Mouse (Mus musculus) embryo, embryonic 11 days (tissue): ENCODE measurements around the gene Scarf2.

Experiments
- DNase-seq: peaks from one replicate; pipeline ENCODE4 v3.0.0-alpha.2; 2015

The Scarf2 gene

DNA sequence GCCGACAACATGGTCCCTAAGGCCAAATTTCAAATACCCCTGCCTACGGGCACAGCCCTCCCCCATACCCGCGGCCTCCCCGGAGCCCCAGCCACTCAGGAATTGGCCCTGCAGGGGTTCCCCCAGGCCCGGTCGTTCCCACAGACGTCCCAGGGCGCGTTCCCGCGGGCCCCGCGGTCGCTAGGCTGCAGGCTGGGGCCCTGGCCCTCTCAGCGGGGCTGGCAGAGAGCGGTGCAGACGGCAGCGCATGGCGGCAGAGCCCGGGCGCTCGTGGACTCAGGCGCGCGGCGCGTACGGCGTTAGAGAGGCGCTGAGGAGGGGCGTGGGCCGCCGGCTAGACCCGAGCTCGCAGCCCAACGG, 36.2 kb downstream of the Scarf2 start:
- peak; percentile 65 for DNase-seq

DNA sequence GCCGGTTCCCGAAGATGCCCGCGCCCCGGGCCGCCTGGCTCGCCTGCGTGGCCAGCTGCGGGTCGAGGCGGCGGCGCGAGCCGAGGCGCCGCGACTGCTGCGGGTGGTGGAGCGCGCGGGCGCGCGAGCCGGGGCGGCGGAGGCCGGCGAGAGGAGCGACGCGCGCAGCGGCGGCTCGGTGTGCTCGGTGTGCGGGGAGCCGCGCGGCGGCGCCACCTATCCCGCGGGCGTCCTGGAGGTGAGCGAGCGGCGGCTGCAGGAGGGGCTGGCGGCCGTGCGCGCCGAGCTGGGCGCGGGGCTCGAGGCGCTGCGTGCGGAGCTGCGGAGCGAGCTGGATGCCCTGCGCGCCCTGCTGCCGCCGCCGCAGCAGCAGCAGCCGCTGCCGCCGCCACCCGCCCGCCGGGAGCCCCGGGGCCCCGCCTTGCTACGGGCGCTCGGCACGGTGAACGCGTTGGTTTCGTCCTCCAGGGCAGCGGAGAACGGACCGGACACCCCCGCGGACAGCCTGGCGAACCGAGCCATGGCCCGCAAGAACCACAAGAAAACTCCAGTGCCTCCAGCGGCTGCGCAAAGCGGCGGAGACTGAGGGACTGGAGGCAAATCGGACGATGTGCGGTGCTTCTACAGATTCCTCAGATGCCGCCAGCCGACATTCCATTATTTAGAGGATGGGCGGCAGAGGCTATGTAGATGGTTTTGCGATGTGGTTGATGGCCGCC, 36.8 kb downstream of the Scarf2 start:
- DNase-seq = peak; percentile 69

DNA sequence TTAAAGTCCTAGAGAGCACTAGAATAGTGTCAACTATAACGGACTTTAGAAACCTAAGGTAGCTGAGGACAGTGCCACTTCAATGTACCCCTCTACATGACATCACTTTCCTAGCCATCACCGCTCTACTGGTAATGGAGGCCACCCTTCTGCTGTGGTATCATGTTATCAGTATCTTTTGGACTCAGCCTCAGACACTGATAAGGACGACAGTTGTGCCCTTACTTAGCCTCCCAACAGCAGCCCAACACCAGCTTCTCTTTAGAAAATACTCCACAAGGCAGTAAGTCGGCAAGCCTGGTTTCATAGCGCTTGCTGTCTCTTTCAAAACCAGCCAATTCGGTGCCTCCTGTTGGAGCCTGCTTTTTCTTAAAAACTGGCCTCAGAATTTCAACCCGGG, 37.5 kb downstream of the Scarf2 start:
- DNase-seq = no peak

DNA sequence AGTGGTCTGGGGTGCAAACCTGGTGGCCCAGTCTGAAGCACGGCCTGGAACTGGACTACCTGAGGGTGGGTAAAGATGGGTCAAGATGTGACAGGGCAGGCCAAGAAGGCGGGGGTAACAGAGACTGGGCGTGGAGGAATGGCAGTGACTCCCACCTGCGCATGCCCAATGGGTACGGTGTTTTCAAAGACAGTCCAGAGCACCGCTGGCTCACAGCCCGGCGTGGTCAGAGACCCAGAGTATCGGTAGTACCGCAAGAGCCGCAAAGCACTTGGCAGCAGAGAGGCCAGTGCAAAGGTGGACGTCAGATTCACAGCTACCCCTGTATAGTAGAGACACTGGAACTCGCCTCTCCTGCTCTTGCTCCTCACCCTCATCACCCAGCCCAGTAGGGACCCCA, 38.4 kb downstream of the Scarf2 start:
- DNase-seq = no peak

DNA sequence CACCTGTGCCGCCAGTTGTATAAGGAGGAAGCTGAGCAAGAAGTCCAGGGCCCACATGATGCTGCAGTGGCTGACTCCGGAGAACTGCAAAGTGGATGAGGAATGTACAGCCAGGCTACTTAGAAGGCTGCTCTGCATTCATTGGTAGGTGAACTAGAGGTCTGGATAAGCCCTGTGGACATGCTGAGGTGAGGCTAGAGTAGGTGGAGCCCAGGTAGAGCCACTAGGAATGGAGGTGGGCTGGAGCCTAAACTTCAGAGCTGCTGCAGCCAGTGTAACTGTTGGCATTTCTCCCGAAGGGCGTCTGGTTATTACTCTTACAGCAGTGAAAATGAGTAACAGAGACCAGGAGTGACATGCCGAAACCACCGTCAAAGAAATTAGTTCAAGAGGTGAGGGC, 41.0 kb downstream of the Scarf2 start, which contains the start of gene Car15:
TSS of gene Car15 (minus strand) at position 314 of the 400 bp plus-strand sequence.
- no peak for DNase-seq

DNA sequence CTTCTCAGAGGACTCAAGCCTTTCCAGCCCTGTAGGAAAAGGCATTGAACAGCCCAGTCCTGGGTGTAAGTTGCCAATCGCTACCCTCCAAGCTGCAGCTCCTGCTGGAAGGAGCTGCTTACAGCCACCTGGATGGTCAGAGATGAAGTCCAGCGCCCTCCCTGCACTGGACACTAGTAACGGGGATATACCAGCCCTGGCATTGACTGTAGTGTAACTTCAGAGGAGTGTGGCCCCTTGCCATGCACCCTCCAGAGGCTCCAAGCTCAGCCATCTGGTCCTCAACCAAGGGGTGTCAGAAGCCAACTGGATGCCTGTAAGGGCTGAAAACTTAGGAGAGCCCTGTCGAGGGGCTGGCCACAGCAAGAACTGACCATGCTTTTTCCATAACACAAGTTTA, 42.9 kb downstream of the Scarf2 start:
- no peak for DNase-seq

DNA sequence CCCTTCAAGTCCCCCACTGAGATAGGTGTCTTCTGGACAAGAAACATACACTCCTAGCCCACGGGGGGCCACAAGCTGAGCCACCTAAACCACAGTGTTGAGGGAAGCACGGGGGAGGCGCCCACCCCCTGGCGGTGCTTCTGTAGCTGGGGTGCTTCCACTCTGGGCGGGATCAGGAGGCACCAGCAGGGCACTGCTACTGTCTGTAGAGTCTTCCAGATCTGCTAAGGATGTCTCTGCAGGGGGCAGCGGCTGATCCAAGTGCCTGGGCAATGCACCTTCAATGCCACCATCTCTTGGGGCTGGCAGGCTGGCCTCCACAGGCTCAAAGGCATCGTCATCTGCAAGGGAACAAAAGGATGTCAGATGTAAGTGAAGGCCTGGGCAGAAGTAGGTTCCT, 45.4 kb downstream of the Scarf2 start:
- DNase-seq = no peak

DNA sequence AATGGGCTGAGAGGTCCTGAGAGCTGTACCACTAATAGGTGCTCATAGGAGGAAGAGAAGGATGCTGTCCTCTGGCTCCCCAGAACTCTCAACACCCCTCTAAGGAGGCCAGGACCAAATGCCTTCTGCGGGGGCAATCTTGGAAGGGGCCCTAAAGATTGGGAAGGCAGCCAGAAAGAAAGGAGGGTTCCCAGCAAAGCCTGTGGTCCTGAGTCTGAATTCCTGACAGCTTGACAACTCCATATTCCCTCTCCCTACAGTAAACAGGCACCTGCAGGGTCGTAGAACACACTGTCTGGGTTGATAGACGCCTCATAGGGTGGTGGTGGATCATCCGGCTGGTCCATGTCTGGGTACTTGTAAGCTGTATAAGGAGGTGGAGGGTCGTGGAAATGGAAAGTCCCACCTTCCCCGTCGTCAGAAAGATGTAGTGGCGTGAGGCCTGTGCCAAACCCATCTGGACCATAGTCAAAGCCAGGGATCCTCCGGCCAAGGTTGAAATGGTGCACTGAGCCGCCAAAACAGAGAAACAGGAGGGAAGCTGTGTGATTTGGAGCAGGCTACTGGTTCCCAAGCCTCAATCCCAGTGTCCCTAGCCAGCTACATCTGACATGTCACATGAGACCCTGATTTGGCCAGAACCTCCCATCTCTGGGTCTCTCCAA, 46.8 kb downstream of the Scarf2 start:
- no peak for DNase-seq

DNA sequence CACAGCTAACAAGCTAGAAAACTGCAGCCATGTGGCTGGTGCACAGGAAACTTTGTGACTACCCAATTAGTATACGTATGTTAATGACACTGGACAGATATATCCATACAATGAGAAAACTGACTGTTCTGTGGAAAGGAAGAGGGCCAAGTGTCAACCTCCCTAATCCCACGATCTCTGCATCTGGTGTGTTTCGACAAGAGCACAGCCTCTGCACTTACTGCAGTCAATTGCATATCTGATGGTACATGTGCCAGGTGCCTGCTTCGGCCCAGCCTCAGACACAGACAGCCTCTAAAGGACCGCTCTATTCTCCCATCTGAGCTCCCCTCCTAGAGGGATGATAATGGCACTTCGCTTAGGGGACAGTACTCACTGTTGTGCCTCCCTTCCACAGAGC, 51.3 kb downstream of the Scarf2 start:
- DNase-seq = no peak

DNA sequence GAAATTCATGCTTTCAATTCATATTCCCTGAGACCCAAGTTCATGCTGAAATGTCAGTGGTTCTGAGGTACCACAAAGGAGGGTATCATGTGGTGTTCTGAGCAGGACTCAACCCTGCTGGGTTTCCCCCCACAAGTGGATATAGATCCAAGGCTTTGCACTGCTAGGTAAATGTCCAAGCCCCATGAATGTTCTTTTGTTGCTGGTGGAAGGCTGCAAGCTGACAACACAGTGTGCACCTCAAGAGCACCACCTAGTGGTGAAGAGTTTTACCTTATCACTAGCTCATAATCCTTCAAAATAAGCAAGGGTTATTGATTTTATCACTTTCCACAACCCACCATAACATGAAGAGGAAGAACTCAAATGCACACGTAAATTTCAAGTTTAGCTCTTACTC, 51.8 kb downstream of the Scarf2 start:
- peak; percentile 84 for DNase-seq

DNA sequence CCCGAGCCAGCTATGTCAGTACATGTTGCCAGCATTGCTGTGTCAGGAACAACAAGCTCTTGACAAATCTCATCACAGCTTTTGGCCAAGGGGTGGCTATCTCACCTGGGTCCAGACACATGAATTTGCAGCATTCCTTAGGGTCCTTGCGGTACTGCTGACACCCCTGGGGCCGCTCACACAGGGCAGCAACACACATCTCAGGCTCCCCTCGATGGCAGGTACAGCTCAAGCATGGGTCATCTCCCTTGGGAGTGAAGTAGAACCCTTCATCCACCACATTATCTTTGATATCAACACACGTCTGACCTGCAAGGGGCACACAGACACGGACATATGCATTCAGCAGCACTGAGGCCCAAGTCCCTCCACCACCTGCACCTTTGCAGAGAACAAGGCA, 52.4 kb downstream of the Scarf2 start:
- no peak for DNase-seq

DNA sequence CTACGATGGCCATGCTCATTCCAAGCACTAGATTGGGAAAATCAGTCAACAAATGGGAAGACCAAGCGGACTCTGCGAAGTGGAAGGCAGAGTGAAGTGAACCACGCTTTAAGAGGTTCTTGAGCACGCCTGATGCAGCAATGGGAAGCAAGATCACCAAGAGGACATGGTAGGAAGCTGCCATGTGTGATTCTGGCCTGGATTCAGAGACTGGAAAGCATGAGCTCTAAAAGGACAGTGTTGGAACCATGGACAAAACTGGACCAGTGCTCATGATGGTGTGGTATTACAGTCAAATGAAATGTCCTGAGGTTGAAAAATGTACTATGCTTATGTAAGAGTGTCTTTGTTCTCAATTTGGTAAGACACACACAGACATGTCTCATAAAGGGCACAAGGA, 54.2 kb downstream of the Scarf2 start:
- no peak for DNase-seq

DNA sequence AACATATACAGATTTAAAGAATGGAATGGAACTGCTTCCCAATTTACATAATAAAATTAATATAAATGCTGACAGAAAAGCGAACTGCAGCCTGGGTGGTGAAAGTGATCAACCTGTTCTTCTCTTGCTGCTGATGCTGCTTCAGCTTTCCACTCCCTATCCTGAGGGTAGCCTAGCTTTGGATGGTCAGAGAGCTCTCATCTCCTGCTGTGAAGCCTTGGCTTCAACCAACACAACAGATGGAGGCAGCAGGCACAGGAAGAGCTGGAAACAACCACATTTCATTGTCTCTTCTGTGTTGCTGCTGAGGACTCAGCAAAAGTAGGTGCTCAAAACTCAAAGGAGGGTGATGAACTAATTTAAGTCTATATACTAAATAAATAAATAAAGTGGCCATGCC, 54.8 kb downstream of the Scarf2 start:
- DNase-seq = no peak

DNA sequence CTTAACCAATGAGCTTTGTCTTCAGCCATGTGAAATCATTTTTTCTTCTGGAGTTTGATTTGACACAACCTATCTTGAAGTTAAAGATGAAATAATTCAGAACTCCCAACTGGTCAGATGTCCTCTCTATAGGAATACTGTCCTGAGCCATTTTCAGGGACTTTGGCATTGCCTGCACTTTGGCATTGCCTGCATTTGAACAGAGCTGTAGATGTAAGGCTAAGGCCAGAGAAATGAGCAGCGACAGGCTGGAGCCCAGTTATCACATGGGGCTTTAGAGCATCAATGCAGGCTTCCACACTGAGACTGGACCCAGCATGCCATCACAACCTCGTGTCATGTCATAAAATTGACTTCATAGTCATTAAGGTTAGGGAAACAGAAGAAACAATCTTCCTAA, 56.2 kb downstream of the Scarf2 start:
- DNase-seq = no peak

DNA sequence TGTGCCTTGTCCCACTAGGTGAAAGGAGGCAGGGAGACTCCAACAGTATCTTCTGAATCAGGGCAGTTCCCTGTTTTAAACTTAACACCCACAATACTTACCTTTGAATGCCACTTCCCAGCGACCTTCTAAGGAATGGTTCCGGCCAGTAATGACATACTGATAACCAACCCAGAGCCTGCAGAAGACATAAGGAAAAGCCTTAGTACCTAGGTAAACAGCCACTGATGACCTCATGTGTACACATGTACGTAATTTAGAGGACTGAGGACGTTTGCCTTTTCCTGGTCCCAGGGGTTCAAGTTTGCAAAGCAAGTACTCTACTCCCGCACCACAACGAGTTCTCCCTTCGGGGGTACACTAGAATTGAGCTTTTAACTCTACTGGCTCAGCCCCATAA, 60.1 kb downstream of the Scarf2 start:
- DNase-seq = no peak
